Mouse (Mus musculus): Measurements from ENCODE around the gene 4930522H14Rik. TPM values are rescaled to one million over a fixed set of nuclear protein-coding genes. Genes with fewer than 3 reads are reported as not detected.
A peak's percentile ranks its signal among the peaks of the same experiment; 100 is the strongest.

4930522H14Rik gene
- polyA plus RNA-seq, 2 experiments: not detected

- Histone ChIP-seq H3K9ac (replicated peaks) (no peak overlapping the region), H3K27me3 (ENCODE audit: control insufficient read depth, insufficient read depth, low read length) (no peaks in the 10 kb centered on the region), H3K4me2 (ENCODE audit: low read depth) (no peak overlapping the region), H3K27ac (no peak overlapping the region), H3K4me1 (replicated peaks; ENCODE audit: control insufficient read depth in 2 of 2, insufficient read depth in 2 of 2, low read length in 1 of 2) (peaks cover 4% of the 10 kb centered on the region in 2 experiments; a peak in 3 of 4 replicates), H3K36me3 (replicated peaks; ENCODE audit: control insufficient read depth, insufficient read depth, low read depth) (no peaks in the 10 kb centered on the region), H3K4me3 (ENCODE audit: insufficient read depth in 1 of 2, low read depth in 2 of 2, low read length in 2 of 2) (no peak overlapping the region), H3K9me3 (ENCODE audit: control insufficient read depth, low read length) (no peaks in the 10 kb centered on the region)
- DNase-seq (ENCODE audit: low read depth in 3 of 3, low spot score in 3 of 3) (no peak), ATAC-seq (ENCODE audit: insufficient read depth) (no peak)
- TF ChIP-seq CTCF (IDR thresholded peaks at IDR 0.05; ENCODE audit: low read depth): no peak
- no peak for TF ChIP-seq EP300 (IDR thresholded peaks at IDR 0.05; ENCODE audit: low read depth)
Observed at GRCm38 (mm10) chr4:109493581-109493980, 37.5 kb downstream of the 4930522H14Rik start.

GRCm38 (mm10) chr4:109488812-109489211 lies 42.3 kb downstream of the 4930522H14Rik start:
- DNase-seq (ENCODE audit: low read depth in 3 of 3, low spot score in 3 of 3) (peak in 1 of 3 experiments; percentile 36), ATAC-seq (ENCODE audit: insufficient read depth) (peak; percentile 76)
- peaks cover 4% of the 10 kb centered on the region in 2 experiments; a peak in 3 of 4 replicates for H3K4me1 ChIP-seq (replicated peaks; ENCODE audit: control insufficient read depth in 2 of 2, insufficient read depth in 2 of 2, low read length in 1 of 2)
- no peaks in the 10 kb centered on the region for H3K9me3 ChIP-seq (ENCODE audit: control insufficient read depth, low read length)
- no peak overlapping the region for H3K9ac ChIP-seq (replicated peaks)
- H3K4me3 ChIP-seq (ENCODE audit: insufficient read depth in 1 of 2, low read depth in 2 of 2, low read length in 2 of 2): no peak overlapping the region
- peak overlapping the region; percentile 31; the same call in 1 of the 2 replicates for H3K4me2 ChIP-seq (ENCODE audit: low read depth)
- TF ChIP-seq EP300 (IDR thresholded peaks at IDR 0.05; ENCODE audit: low read depth): 0 out of 2 replicates have a peak, but pooled peaks have one; percentile 22
- no peak for TF ChIP-seq CTCF (IDR thresholded peaks at IDR 0.05; ENCODE audit: low read depth)
- no peak overlapping the region for H3K27ac ChIP-seq
- no peaks in the 10 kb centered on the region for H3K27me3 ChIP-seq (ENCODE audit: control insufficient read depth, insufficient read depth, low read length)
- WGBS (ENCODE audit: insufficient replicate concordance): 16% methylated on average over 1 of the region's 1 CpGs
- no peaks in the 10 kb centered on the region for H3K36me3 ChIP-seq (replicated peaks; ENCODE audit: control insufficient read depth, insufficient read depth, low read depth)

- Histone ChIP-seq H3K9ac (replicated peaks) (no peak within 1 kb of the TSS), H3K9me3 (ENCODE audit: control insufficient read depth, low read length) (no peaks in the 10 kb centered on the region), H3K36me3 (replicated peaks; ENCODE audit: control insufficient read depth, insufficient read depth, low read depth) (no peaks in the 10 kb centered on the region), H3K27me3 (ENCODE audit: control insufficient read depth, insufficient read depth, low read length) (no peaks in the 10 kb centered on the region), H3K4me1 (replicated peaks; ENCODE audit: control insufficient read depth in 2 of 2, insufficient read depth in 2 of 2, low read length in 1 of 2) (peaks cover 4% of the 10 kb centered on the region in 2 experiments; a peak in 3 of 4 replicates), H3K4me3 (ENCODE audit: insufficient read depth in 1 of 2, low read depth in 2 of 2, low read length in 2 of 2) (no peak within 1 kb of the TSS), H3K4me2 (ENCODE audit: low read depth) (no peak within 1 kb of the TSS), H3K27ac (no peak within 1 kb of the TSS)
- 63% methylated on average over 3 of the region's 3 CpGs for WGBS (ENCODE audit: insufficient replicate concordance)
- no peak for DNase-seq (ENCODE audit: low read depth in 3 of 3, low spot score in 3 of 3)
- no peak for ATAC-seq (ENCODE audit: insufficient read depth)
- TF ChIP-seq EP300 (IDR thresholded peaks at IDR 0.05; ENCODE audit: low read depth): no peak
- no peak for TF ChIP-seq CTCF (IDR thresholded peaks at IDR 0.05; ENCODE audit: low read depth)
Observed at GRCm38 (mm10) chr4:109484621-109485020, 46.5 kb downstream of the 4930522H14Rik start, which contains the start of gene Rnf11. Gene Rnf11, minus strand, starts transcription at chr4:109484728.

GRCm38 (mm10) chr4:109482701-109483100 lies 48.4 kb downstream of the 4930522H14Rik start:
- Histone ChIP-seq H3K27ac (no peak overlapping the region), H3K4me3 (ENCODE audit: insufficient read depth in 1 of 2, low read depth in 2 of 2, low read length in 2 of 2) (no peak overlapping the region), H3K36me3 (replicated peaks; ENCODE audit: control insufficient read depth, insufficient read depth, low read depth) (no peaks in the 10 kb centered on the region), H3K4me2 (ENCODE audit: low read depth) (no peak overlapping the region), H3K9me3 (ENCODE audit: control insufficient read depth, low read length) (no peaks in the 10 kb centered on the region), H3K27me3 (ENCODE audit: control insufficient read depth, insufficient read depth, low read length) (no peaks in the 10 kb centered on the region), H3K4me1 (replicated peaks; ENCODE audit: control insufficient read depth in 2 of 2, insufficient read depth in 2 of 2, low read length in 1 of 2) (no peaks in the 10 kb centered on the region; a peak in 1 of 4 replicates), H3K9ac (replicated peaks) (no peak overlapping the region)
- TF ChIP-seq EP300 (IDR thresholded peaks at IDR 0.05; ENCODE audit: low read depth): no peak
- TF ChIP-seq CTCF (IDR thresholded peaks at IDR 0.05; ENCODE audit: low read depth): no peak
- ATAC-seq (ENCODE audit: insufficient read depth): no peak
- WGBS (ENCODE audit: insufficient replicate concordance): 84% methylated on average over 1 of the region's 1 CpGs
- no peak for DNase-seq (ENCODE audit: low read depth in 3 of 3, low spot score in 3 of 3)

GRCm38 (mm10) chr4:109481424-109481823 lies 49.7 kb downstream of the 4930522H14Rik start:
- ATAC-seq (ENCODE audit: insufficient read depth) (no peak), DNase-seq (ENCODE audit: low read depth in 3 of 3, low spot score in 3 of 3) (no peak)
- H3K4me2 ChIP-seq (ENCODE audit: low read depth): no peak overlapping the region
- no peaks in the 10 kb centered on the region for H3K36me3 ChIP-seq (replicated peaks; ENCODE audit: control insufficient read depth, insufficient read depth, low read depth)
- no peaks in the 10 kb centered on the region for H3K27me3 ChIP-seq (ENCODE audit: control insufficient read depth, insufficient read depth, low read length)
- TF ChIP-seq CTCF (IDR thresholded peaks at IDR 0.05; ENCODE audit: low read depth) (no peak), EP300 (IDR thresholded peaks at IDR 0.05; ENCODE audit: low read depth) (no peak)
- 54% methylated on average over 2 of the region's 2 CpGs for WGBS (ENCODE audit: insufficient replicate concordance)
- no peak overlapping the region for H3K4me3 ChIP-seq (ENCODE audit: insufficient read depth in 1 of 2, low read depth in 2 of 2, low read length in 2 of 2)
- H3K9ac ChIP-seq (replicated peaks): no peak overlapping the region
- no peak overlapping the region for H3K27ac ChIP-seq
- peaks cover 2 to 6% of the 10 kb centered on the region in 2 experiments; a peak in 2 of 4 replicates for H3K4me1 ChIP-seq (replicated peaks; ENCODE audit: control insufficient read depth in 2 of 2, insufficient read depth in 2 of 2, low read length in 1 of 2)
- no peaks in the 10 kb centered on the region for H3K9me3 ChIP-seq (ENCODE audit: control insufficient read depth, low read length)
